Mouse (Mus musculus) adrenal gland, adult 18-20 months (tissue): Measurements from ENCODE around the gene Nr4a2. TPM values are rescaled to one million over a fixed set of nuclear protein-coding genes. Genes with fewer than 3 reads are reported as not detected.

Experiments used
- total RNA-seq, 2 experiments: library from RNA; stranded (reverse); gene quantifications; 1 replicate in 1 of 2; 2 replicates in 1 of 2; pipeline ENCODE4 v1.2.3; 2021

Gene Nr4a2
- total RNA-seq, 2 experiments from 2014 or later, result 16.8 to 27.9 TPM

Other genes with a start within 250 kb of the Nr4a2 start
- gene Gpd2, start 113.6 kb upstream of the Nr4a2 start, total RNA-seq, result 100 to 1,000 TPM; 114 to 270 TPM